Mouse (Mus musculus) lung, embryonic 16.5 days (tissue): Measurements from ENCODE around the gene Gm42674. TPM values are rescaled to one million over a fixed set of nuclear protein-coding genes. Genes with fewer than 3 reads are reported as not detected.

Experiments used
- ATAC-seq: fragments of 200-750 bp; cut with Nextera tagmentation; 2 replicates; pipeline ENCODE4 v1.8.0; 2017; ENCODE audit warnings: low read depth, mild to moderate bottlenecking, moderate library complexity
- H3K27ac ChIP-seq: fragments of 300-500 bp; sonication (generic); 2 replicates; pipeline ENCODE4 v1.5.1; 2014; ENCODE audit warnings: mild to moderate bottlenecking, control low read depth, low read length
- H3K27me3 ChIP-seq: fragments of 300-500 bp; sonication (generic); 2 replicates; pipeline ENCODE4 v1.6.1; 2014; ENCODE audit warnings: low read depth, low read length, mixed read lengths; ENCODE audit not compliant: control insufficient read depth, insufficient read depth
- H3K36me3 ChIP-seq: fragments of 300-500 bp; sonication (generic); 2 replicates; pipeline ENCODE4 v1.6.1; 2014; ENCODE audit warnings: low read length; ENCODE audit not compliant: control insufficient read depth, insufficient read depth
- H3K4me1 ChIP-seq: fragments of 300-500 bp; sonication (generic); replicated peaks from 2 replicates; pipeline ENCODE4 v1.6.1; 2014; ENCODE audit warnings: low read length, mixed read lengths; ENCODE audit not compliant: control insufficient read depth, insufficient read depth
- H3K4me2 ChIP-seq: fragments of 300-500 bp; sonication (generic); 2 replicates; pipeline ENCODE4 v1.6.1; 2014; ENCODE audit warnings: low read depth, low read length, control low read depth
- H3K4me3 ChIP-seq: fragments of 300-500 bp; sonication (generic); 2 replicates; pipeline ENCODE4 v1.5.1; 2014; ENCODE audit warnings: mild to moderate bottlenecking, low read length, control low read depth
- H3K9ac ChIP-seq: fragments of 300-500 bp; sonication (generic); 2 replicates; pipeline ENCODE4 v1.6.1; 2014; ENCODE audit warnings: low read length, control low read depth
- H3K9me3 ChIP-seq: fragments of 300-500 bp; sonication (generic); 2 replicates; pipeline ENCODE4 v1.6.1; 2016; ENCODE audit warnings: low read length; ENCODE audit not compliant: control insufficient read depth
- WGBS: fragments of 180-500 bp; shearing (Covaris S2); extraction: QIAGEN DNeasy Blood & Tissue Kit; methylation state at CpG from one replicate; pipeline ENCODE4 v1.1.7; 2014; 5-methylcytosine and 5-hydroxymethylcytosine counted together
- polyA plus RNA-seq: library from polyadenylated mRNA; unstranded; fragments of >200 nt; fragmentation: Nextera tagmentation; extraction: Ambion mirVana; gene quantifications from 2 replicates; pipeline ENCODE4 v1.2.1, GENCODE M21; 2015

Gm42674 gene
- polyA plus RNA-seq, 1 experiment from 2014 or later, result not detected

DNA sequence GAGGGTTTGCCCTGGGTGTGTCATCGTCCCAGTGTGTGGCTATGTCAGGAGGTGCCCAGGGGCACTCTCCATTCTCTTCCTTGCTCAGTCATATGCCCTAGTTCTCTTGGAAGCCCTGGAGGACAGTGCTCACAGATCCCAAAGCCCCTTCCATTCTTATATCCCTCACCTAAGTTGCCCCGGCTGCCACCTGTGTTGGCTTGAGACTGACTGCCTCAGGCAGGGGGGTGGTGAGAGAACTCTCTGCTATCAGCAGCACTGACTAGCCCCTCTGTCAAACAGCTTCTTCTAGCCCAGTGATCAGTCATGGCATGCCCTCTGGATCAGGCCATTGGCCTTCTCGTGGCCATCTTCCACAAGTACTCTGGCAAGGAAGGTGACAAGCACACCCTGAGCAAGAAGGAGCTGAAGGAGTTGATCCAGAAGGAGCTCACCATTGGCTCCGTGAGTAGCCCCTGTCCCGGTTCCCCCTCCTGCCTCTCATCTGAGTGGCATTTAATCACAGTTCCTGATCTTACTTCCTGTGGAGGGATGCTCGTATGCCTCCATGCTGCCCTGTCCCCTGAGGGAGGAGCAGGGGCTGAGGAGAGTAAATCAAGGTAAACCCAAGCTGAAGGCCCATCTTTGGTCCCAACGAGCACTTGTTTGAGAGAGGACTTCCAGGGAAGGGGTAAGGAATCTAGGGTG, 11.9 kb downstream of the Gm42674 start:
- Histone ChIP-seq H3K27me3 (no peaks in the 10 kb centered on the region), H3K27ac (no peak overlapping the region; the same call in 1 of the 2 replicates), H3K9ac (peak overlapping the region; percentile 63), H3K4me3 (peak overlapping the region; percentile 48), H3K4me2 (peak overlapping the region; percentile 73), H3K9me3 (no peaks in the 10 kb centered on the region; the same call in 1 of the 2 replicates), H3K36me3 (no peaks in the 10 kb centered on the region), H3K4me1 (peaks cover 23% of the 10 kb centered on the region)
- WGBS, result 57% methylated on average over 7 of the region's 7 CpGs
- no peak for ATAC-seq

DNA sequence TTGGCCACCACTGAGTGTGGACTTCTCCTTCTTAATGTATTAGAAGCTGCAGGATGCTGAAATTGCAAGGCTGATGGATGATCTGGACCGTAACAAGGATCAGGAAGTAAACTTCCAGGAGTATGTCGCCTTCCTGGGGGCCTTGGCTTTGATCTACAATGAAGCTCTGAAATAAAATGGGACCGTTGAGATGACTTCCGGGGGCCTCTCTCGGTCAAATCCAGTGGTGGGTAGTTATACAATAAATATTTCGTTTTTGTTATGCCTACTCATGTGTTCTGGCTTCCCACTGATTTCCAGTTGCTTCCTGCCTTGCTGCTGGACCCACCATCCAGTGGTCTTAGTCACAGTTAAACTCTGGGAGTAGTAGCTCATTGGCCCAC, 12.4 kb downstream of the Gm42674 start:
- H3K9me3 ChIP-seq, result no peaks in the 10 kb centered on the region; the same call in 1 of the 2 replicates
- H3K4me2 ChIP-seq, result peak overlapping the region; percentile 73
- H3K27ac ChIP-seq, result peak overlapping the region; percentile 19
- H3K36me3 ChIP-seq, result no peaks in the 10 kb centered on the region
- ATAC-seq, result no peak
- peaks cover 23% of the 10 kb centered on the region for H3K4me1 ChIP-seq
- 77% methylated on average over 6 of the region's 6 CpGs for WGBS
- H3K4me3 ChIP-seq, result peak overlapping the region; percentile 48; the same call in 1 of the 2 replicates
- no peaks in the 10 kb centered on the region for H3K27me3 ChIP-seq
- peak overlapping the region; percentile 36 for H3K9ac ChIP-seq

DNA sequence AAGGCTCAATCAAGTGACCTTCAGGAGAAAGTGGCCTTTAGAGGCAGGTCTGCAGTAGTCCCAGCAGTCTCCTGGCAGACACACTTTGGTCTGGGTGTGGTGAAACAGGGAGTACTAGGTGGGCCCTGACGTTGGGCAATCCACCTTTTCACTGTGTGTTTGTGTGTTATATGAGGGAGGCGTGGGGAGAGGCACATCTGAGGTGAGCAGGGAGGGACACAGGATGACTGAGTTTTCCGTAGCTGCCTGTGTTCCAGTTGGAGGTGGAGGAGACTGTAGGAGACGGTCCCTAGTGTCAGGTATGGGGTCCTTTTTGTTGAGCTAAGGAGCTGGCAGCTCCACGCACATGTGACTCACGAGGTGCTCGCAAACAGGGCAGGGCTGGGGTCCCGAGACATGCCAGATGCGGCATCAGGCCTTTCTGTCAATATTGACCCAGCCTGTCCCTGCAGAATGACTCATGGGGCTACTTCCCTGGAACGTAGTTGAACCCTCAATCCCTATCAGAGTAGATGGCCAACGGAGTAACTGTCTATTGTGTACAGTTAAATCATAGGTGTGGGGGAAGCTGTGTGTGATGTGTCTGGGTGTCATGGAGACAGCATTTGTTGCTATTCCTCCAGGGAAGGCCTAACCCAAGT, 13.0 kb downstream of the Gm42674 start:
- H3K4me1 ChIP-seq, result peaks cover 23% of the 10 kb centered on the region
- H3K9ac ChIP-seq, result peak overlapping the region; percentile 36
- H3K27me3 ChIP-seq, result no peaks in the 10 kb centered on the region
- WGBS, result 57% methylated on average over 11 of the region's 11 CpGs
- no peaks in the 10 kb centered on the region for H3K36me3 ChIP-seq
- ATAC-seq, result peak; percentile 12
- H3K4me2 ChIP-seq, result 0 out of 2 replicates have a peak overlapping the region, but pooled peaks have one; percentile 73
- H3K9me3 ChIP-seq, result no peaks in the 10 kb centered on the region; the same call in 1 of the 2 replicates
- H3K4me3 ChIP-seq, result no peak overlapping the region; the same call in 1 of the 2 replicates
- peak overlapping the region; percentile 19 for H3K27ac ChIP-seq

- Histone ChIP-seq H3K27ac (peak overlapping the region; percentile 19; the same call in 1 of the 2 replicates), H3K9ac (no peak overlapping the region), H3K36me3 (no peaks in the 10 kb centered on the region), H3K4me1 (peaks cover 23% of the 10 kb centered on the region), H3K9me3 (no peaks in the 10 kb centered on the region; the same call in 1 of the 2 replicates), H3K27me3 (no peaks in the 10 kb centered on the region), H3K4me3 (no peak overlapping the region), H3K4me2 (no peak overlapping the region)
- WGBS, result 5% methylated on average over 7 of the region's 7 CpGs
- peak; percentile 86 for ATAC-seq
Observed at GRCm38 (mm10) chr3:90615415-90615814, 13.7 kb downstream of the Gm42674 start.

DNA sequence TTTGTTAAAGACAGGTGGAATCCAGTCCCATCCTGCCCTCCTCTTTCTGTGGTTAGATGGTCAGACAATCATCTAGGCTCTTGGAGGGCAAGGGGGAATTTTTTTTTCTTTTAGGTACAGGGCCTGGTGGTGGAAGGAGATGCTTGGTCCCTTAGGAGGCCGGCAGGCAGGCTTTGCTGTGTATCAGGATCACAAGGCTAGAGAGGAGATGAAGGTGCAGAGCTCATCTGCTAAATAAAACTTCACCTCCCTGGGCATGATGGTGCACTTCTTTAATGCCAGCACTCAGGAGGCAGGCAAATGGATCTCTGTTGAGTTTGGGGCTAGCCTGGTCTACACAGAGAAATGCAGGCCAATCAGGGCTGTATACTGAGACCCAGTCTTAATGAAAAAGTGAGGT, 14.2 kb downstream of the Gm42674 start:
- ATAC-seq, result no peak
- Histone ChIP-seq H3K4me3 (no peak overlapping the region), H3K4me2 (no peak overlapping the region), H3K9ac (no peak overlapping the region), H3K27ac (peak overlapping the region; percentile 64), H3K27me3 (no peaks in the 10 kb centered on the region), H3K9me3 (no peaks in the 10 kb centered on the region; the same call in 1 of the 2 replicates), H3K36me3 (no peaks in the 10 kb centered on the region), H3K4me1 (peaks cover 23% of the 10 kb centered on the region)
- 37% methylated on average over 1 of the region's 1 CpGs for WGBS

GRCm38 (mm10) chr3:90617586-90617985, 15.9 kb downstream of the Gm42674 start:
- ATAC-seq, result no peak
- peaks cover 23% of the 10 kb centered on the region for H3K4me1 ChIP-seq
- no peak overlapping the region for H3K4me3 ChIP-seq
- H3K4me2 ChIP-seq, result no peak overlapping the region
- 11% methylated on average over 1 of the region's 1 CpGs for WGBS
- no peak overlapping the region for H3K9ac ChIP-seq
- H3K27ac ChIP-seq, result no peak overlapping the region
- no peaks in the 10 kb centered on the region for H3K36me3 ChIP-seq
- H3K27me3 ChIP-seq, result no peaks in the 10 kb centered on the region
- H3K9me3 ChIP-seq, result no peaks in the 10 kb centered on the region; the same call in 1 of the 2 replicates

DNA sequence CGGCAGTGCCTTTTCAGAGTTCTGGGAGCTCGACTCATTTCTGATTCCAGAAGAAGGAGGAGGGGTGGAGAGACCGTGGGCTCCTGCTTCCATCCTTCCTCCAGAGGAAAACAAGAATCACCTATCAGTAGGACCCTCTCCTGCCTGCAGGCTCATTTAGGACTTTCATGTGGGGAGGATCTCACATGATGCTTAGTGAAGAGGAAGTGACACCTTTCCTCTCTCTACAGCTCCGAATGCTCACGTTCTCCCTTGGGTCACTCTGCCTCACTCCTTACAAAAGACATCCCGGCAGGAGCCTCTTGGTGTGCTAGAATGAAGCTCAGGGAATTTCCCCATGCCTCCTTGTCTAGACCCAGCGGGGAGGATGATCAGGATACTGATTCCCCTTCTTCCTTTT, 19.8 kb downstream of the Gm42674 start:
- Histone ChIP-seq H3K27me3 (no peaks in the 10 kb centered on the region), H3K4me1 (peaks cover 4% of the 10 kb centered on the region), H3K9ac (no peak overlapping the region), H3K36me3 (no peaks in the 10 kb centered on the region), H3K9me3 (no peaks in the 10 kb centered on the region; the same call in 1 of the 2 replicates), H3K4me3 (no peak overlapping the region), H3K27ac (no peak overlapping the region), H3K4me2 (no peak overlapping the region)
- WGBS, result 38% methylated on average over 7 of the region's 7 CpGs
- no peak for ATAC-seq

GRCm38 (mm10) chr3:90623435-90624071, 21.8 kb downstream of the Gm42674 start:
- H3K27me3 ChIP-seq, result no peaks in the 10 kb centered on the region
- WGBS, result 11% methylated on average over 2 of the region's 2 CpGs
- H3K4me1 ChIP-seq, result peaks cover 4% of the 10 kb centered on the region
- H3K9me3 ChIP-seq, result no peaks in the 10 kb centered on the region
- peak; percentile 47 for ATAC-seq
- H3K36me3 ChIP-seq, result no peaks in the 10 kb centered on the region
- no peak overlapping the region for H3K4me2 ChIP-seq
- H3K9ac ChIP-seq, result no peak overlapping the region
- no peak overlapping the region for H3K4me3 ChIP-seq
- H3K27ac ChIP-seq, result no peak overlapping the region; the same call in 1 of the 2 replicates

GRCm38 (mm10) chr3:90625496-90625895, 23.8 kb downstream of the Gm42674 start:
- H3K36me3 ChIP-seq, result no peaks in the 10 kb centered on the region
- ATAC-seq, result no peak
- H3K27ac ChIP-seq, result no peak overlapping the region; the same call in 1 of the 2 replicates
- no peaks in the 10 kb centered on the region for H3K9me3 ChIP-seq
- H3K9ac ChIP-seq, result no peak overlapping the region
- H3K4me2 ChIP-seq, result no peak overlapping the region
- WGBS, result 69% methylated on average over 5 of the region's 5 CpGs
- H3K4me1 ChIP-seq, result peaks cover 4% of the 10 kb centered on the region
- no peak overlapping the region for H3K4me3 ChIP-seq
- no peaks in the 10 kb centered on the region for H3K27me3 ChIP-seq
